Mouse (Mus musculus) pancreas, adult 10 weeks (tissue): ENCODE results near the gene Cox8a. TPM values are rescaled to one million over a fixed set of nuclear protein-coding genes. Genes with fewer than 3 reads are reported as not detected.

Source experiments
- polyA plus RNA-seq: library from polyadenylated mRNA; stranded (reverse); fragments of 350-450 nt; fragmentation: Illumina TruSeq; extraction: RNeasy Lipid Tissue Mini Kit (QIAGEN cat#74804); gene quantifications from one replicate; pipeline ENCODE4 v1.2.3, GENCODE M21; 2015; ENCODE audit warnings: low read depth, low replicate concordance; ENCODE audit not compliant: insufficient read depth

Gene Cox8a
- 113 TPM for polyA plus RNA-seq

GRCm38 (mm10) chr19:7217162-7217925 is at the start of gene Cox8a:
Gene Cox8a, minus strand, starts transcription at chr19:7217616.

GRCm38 (mm10) chr19:7240782-7241690 is 23.6 kb upstream of the Cox8a start, which contains the start of gene Naa40:
Gene Naa40, minus strand, starts transcription at chr19:7241183.

GRCm38 (mm10) chr19:7205753-7206736 is 11.4 kb downstream of the Cox8a start, which contains the start of gene Otub1:
Gene Otub1, minus strand, starts transcription at chr19:7206316.

Other genes starting within 250 kb of the Cox8a start
- gene Ppp1r14b, start 242.6 kb downstream of the Cox8a start, polyA plus RNA-seq, result 50.5 TPM
- gene Plcb3, start 241.1 kb downstream of the Cox8a start, polyA plus RNA-seq, result 13.1 TPM
- gene Fkbp2, start 237.1 kb downstream of the Cox8a start, polyA plus RNA-seq, result 89.4 TPM
- 14.7 TPM for gene Vegfb, start 230.0 kb downstream of the Cox8a start, polyA plus RNA-seq
- gene Dnajc4, start 225.0 kb downstream of the Cox8a start, polyA plus RNA-seq, result 15.7 TPM
- 47.9 TPM for gene Nudt22, start 221.5 kb downstream of the Cox8a start, polyA plus RNA-seq
- 6.4 TPM for gene Trpt1, start 221.5 kb downstream of the Cox8a start, polyA plus RNA-seq
- gene Fermt3, start 198.1 kb downstream of the Cox8a start, polyA plus RNA-seq, result 2.3 TPM
- 15.0 TPM for gene Stip1, start 177.6 kb downstream of the Cox8a start, polyA plus RNA-seq
- gene Macrod1, start 160.8 kb downstream of the Cox8a start, polyA plus RNA-seq, result 9.8 TPM
- gene Flrt1, start 111.9 kb downstream of the Cox8a start, polyA plus RNA-seq, result 0.54 TPM
- 15.2 TPM for gene Otub1, start 11.3 kb downstream of the Cox8a start, polyA plus RNA-seq
- gene Naa40, start 23.6 kb upstream of the Cox8a start, polyA plus RNA-seq, result 4.7 TPM
- not detected for gene Rcor2, start 49.7 kb upstream of the Cox8a start, polyA plus RNA-seq
- 17.4 TPM for gene Mark2, start 124.2 kb upstream of the Cox8a start, polyA plus RNA-seq
- 8.0 TPM for gene Spindoc, start 165.4 kb upstream of the Cox8a start, polyA plus RNA-seq
- 8.0 TPM for gene 2700081O15Rik, start 200.0 kb upstream of the Cox8a start, polyA plus RNA-seq